Mouse (Mus musculus) limb, embryonic 14.5 days (tissue): ENCODE measurements at regions not wholly inside any gene's neighbourhood (a gene's known extent, or its start where the extent isn't known, plus 50 kb on each side); places are given as distances from the start of the nearest gene placed in this dataset.

Experiments used
- ATAC-seq: fragments of 200-750 bp; cut with Nextera tagmentation; 2 replicates; pipeline ENCODE4 v1.8.0; 2017; ENCODE audit warnings: low read depth, moderate number of reproducible peaks, moderate TSS enrichment; ENCODE audit not compliant: low FRiP score
- DNase-seq: peaks from one replicate; pipeline ENCODE4 v3.0.0-alpha.2; 2015; ENCODE audit warnings: low spot score
- H3K27ac ChIP-seq: fragments of 300-500 bp; sonication (generic); replicated peaks from 2 replicates; pipeline ENCODE4 v1.5.1; 2014; ENCODE audit warnings: low read depth, mild to moderate bottlenecking, low read length, moderate library complexity, mixed read lengths
- H3K27me3 ChIP-seq: fragments of 300-500 bp; sonication (generic); 2 replicates; pipeline ENCODE4 v1.6.1; 2014; ENCODE audit warnings: low read length, mixed read lengths; ENCODE audit not compliant: control insufficient read depth, insufficient read depth
- H3K36me3 ChIP-seq: fragments of 300-500 bp; sonication (generic); 2 replicates; pipeline ENCODE4 v1.6.1; 2014; ENCODE audit warnings: mild to moderate bottlenecking, low read length, moderate library complexity, mixed read lengths; ENCODE audit not compliant: control insufficient read depth, insufficient read depth
- H3K4me1 ChIP-seq: fragments of 300-500 bp; sonication (generic); 2 replicates; pipeline ENCODE4 v1.6.1; 2014; ENCODE audit warnings: antibody characterized with exemption, low read length, mixed read lengths; ENCODE audit not compliant: control insufficient read depth, insufficient read depth
- H3K4me2 ChIP-seq: fragments of 300-500 bp; sonication (generic); replicated peaks from 2 replicates; pipeline ENCODE4 v1.6.1; 2014; ENCODE audit warnings: low read depth, mild to moderate bottlenecking, low read length, moderate library complexity; ENCODE audit not compliant: severe bottlenecking
- H3K4me3 ChIP-seq: fragments of 300-500 bp; sonication (generic); replicated peaks from 2 replicates; pipeline ENCODE4 v1.5.1; 2014; ENCODE audit warnings: low read length
- H3K9ac ChIP-seq: fragments of 300-500 bp; sonication (generic); 2 replicates; pipeline ENCODE4 v1.6.1; 2014; ENCODE audit warnings: mild to moderate bottlenecking, low read depth, low read length, moderate library complexity; ENCODE audit not compliant: severe bottlenecking
- H3K9me3 ChIP-seq: fragments of 300-500 bp; sonication (generic); 2 replicates; pipeline ENCODE4 v1.6.1; 2016; ENCODE audit warnings: low read length; ENCODE audit not compliant: control insufficient read depth
- POLR2A ChIP-seq: fragments of 200-500 bp; IDR thresholded peaks from 2 replicates; pipeline ENCODE4 v1.8.0; 2012; ENCODE audit warnings: inconsistent platforms, mild to moderate bottlenecking, moderate library complexity, borderline replicate concordance; ENCODE audit not compliant: insufficient read depth, insufficient read length; ENCODE audit errors: extremely low read depth
- WGBS: fragments of 180-500 bp; shearing (Covaris S2); extraction: QIAGEN DNeasy Blood & Tissue Kit; methylation state at CpG from one replicate; pipeline ENCODE4 v1.1.7; 2014; 5-methylcytosine and 5-hydroxymethylcytosine counted together

GRCm38 (mm10) chr4:9018236-9018635, 779.4 kb upstream of the Car8 start:
- Histone ChIP-seq H3K4me2 (no peak overlapping the region), H3K36me3 (no peaks in the 10 kb centered on the region), H3K27ac (no peak overlapping the region), H3K9ac (no peak overlapping the region), H3K27me3 (peaks cover 28% of the 10 kb centered on the region), H3K4me3 (no peak overlapping the region), H3K9me3 (no peaks in the 10 kb centered on the region), H3K4me1 (peaks cover 35% of the 10 kb centered on the region)
- ATAC-seq (no peak), DNase-seq (no peak)
- 88% methylated on average over 2 of the region's 2 CpGs for WGBS
- TF ChIP-seq POLR2A = no peak

DNA sequence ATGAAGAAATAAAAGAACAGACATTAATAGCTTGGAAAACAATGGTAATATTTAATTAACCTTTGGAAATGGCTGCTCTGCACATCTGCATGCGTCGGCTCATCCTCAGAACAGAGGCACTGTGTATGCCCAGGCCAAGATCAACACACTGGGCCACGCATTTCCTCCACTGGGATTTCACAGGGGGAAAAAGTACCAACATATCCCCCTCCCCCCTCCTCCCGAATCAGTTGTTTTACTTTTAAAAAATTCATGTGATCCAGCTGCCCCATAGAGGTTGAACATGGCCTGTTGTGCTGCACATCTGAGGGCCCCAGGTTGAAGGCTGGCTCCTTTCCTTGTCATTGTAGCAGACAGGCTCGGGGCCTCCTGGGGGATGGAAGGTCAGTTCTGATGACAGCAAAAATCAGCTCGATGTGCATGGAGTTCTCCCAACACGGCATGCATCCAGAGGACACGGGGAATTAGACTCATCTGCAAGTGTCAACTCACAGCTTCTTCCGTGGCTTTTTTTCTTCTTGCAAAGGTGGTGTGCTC, 777.7 kb upstream of the Car8 start:
- DNase-seq = no peak
- no peak overlapping the region for H3K4me3 ChIP-seq
- no peak overlapping the region for H3K9ac ChIP-seq
- H3K36me3 ChIP-seq = no peaks in the 10 kb centered on the region
- H3K4me1 ChIP-seq = peaks cover 35% of the 10 kb centered on the region
- H3K9me3 ChIP-seq = no peaks in the 10 kb centered on the region
- 74% methylated on average over 9 of the region's 9 CpGs for WGBS
- no peak for ATAC-seq
- no peak overlapping the region for H3K4me2 ChIP-seq
- no peak for TF ChIP-seq POLR2A
- H3K27ac ChIP-seq = no peak overlapping the region
- peaks cover 19% of the 10 kb centered on the region for H3K27me3 ChIP-seq

DNA sequence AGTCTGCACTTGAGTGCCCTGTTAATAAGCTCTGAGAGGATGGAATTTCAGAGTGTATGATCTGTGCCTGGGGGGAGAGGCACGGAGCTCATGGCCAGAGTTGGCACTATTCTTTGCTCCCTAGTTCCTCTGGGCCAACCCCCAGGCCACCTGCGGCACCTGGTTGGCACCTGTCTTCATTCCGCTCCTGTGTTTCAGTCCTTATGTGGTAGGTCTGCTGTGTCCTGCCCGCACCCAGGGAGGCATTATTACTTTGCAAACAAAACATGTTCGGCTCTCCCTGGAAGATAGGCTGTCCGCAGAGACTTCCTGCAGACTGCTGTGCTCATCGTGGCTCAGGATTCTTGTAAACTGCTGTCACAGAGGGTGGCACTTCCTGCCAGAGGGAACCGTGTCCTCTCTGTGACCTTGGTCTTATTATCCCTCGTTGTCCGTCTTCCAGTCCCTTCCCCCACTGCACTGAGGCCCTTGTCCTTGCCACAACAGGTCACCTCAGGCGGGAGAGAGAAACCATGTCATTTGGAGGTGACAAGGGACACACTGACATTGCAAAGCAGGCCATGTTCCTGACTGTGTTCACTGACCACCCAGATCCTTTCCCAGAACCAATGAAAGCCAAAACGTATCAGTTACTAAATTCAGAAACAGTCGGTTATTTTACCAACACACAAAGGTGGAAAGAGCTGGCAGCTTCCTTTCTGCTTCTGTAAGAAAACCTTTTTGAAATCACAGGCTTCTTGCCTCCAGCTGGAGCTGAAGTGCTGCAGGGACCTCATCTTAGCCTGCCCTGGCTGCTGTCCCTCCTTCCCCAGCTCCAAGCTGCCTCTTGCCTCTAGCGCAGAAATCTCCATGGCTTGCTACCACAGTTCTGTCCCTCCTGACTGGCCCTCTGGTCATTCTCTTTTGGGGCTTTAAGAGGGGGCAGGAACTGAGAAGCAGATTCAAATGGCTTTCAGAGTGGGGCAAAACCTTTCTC, 777.0 kb upstream of the Car8 start:
- H3K4me2 ChIP-seq = no peak overlapping the region
- DNase-seq (no peak), ATAC-seq (peak; percentile 18; the same call in 1 of the 2 replicates)
- 19% methylated on average over 14 of the region's 14 CpGs for WGBS
- TF ChIP-seq POLR2A = no peak
- H3K27me3 ChIP-seq = peaks cover 23% of the 10 kb centered on the region
- no peak overlapping the region for H3K27ac ChIP-seq
- H3K36me3 ChIP-seq = no peaks in the 10 kb centered on the region
- H3K4me3 ChIP-seq = no peak overlapping the region
- no peaks in the 10 kb centered on the region for H3K9me3 ChIP-seq
- no peak overlapping the region for H3K9ac ChIP-seq
- peaks cover 40% of the 10 kb centered on the region for H3K4me1 ChIP-seq

DNA sequence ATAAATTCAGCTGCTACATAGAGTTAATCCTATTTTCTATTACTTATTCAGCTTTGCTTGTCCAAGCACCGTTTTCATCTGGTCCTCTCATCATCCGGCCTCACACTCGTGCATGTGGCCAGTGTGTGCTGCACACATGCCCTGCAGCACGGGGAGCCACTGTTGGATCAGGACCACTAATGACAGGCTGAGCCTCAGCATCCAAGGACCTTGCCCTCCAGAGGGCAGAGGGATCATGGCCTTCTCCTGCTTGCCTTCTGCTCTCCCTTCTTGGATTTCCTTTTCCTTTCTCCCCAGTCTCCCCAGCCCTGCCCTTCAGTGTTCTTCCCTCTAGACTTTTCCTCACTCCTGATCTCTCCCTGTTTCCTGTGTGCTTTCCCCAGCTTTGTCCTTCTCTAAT, 776.1 kb upstream of the Car8 start:
- no peaks in the 10 kb centered on the region for H3K9me3 ChIP-seq
- peaks cover 26% of the 10 kb centered on the region for H3K27me3 ChIP-seq
- TF ChIP-seq POLR2A = no peak
- no peak overlapping the region for H3K4me3 ChIP-seq
- no peak overlapping the region for H3K9ac ChIP-seq
- WGBS = 37% methylated on average over 4 of the region's 4 CpGs
- H3K4me1 ChIP-seq = peaks cover 46% of the 10 kb centered on the region
- no peak overlapping the region for H3K27ac ChIP-seq
- ATAC-seq (no peak), DNase-seq (no peak)
- H3K36me3 ChIP-seq = no peaks in the 10 kb centered on the region
- H3K4me2 ChIP-seq = no peak overlapping the region

- no peaks in the 10 kb centered on the region for H3K9me3 ChIP-seq
- no peak for DNase-seq
- no peak for ATAC-seq
- peaks cover 26% of the 10 kb centered on the region for H3K27me3 ChIP-seq
- no peak overlapping the region for H3K27ac ChIP-seq
- no peak for TF ChIP-seq POLR2A
- peaks cover 35% of the 10 kb centered on the region for H3K4me1 ChIP-seq
- no peak overlapping the region for H3K4me2 ChIP-seq
- H3K36me3 ChIP-seq = no peaks in the 10 kb centered on the region
- 67% methylated on average over 9 of the region's 9 CpGs for WGBS
- no peak overlapping the region for H3K4me3 ChIP-seq
- no peak overlapping the region for H3K9ac ChIP-seq
Measured at GRCm38 (mm10) chr4:9012787-9013186, 773.9 kb upstream of the Car8 start.
